ENCODE assay signal across 16 mouse cellular contexts in the genomic region with DNA sequence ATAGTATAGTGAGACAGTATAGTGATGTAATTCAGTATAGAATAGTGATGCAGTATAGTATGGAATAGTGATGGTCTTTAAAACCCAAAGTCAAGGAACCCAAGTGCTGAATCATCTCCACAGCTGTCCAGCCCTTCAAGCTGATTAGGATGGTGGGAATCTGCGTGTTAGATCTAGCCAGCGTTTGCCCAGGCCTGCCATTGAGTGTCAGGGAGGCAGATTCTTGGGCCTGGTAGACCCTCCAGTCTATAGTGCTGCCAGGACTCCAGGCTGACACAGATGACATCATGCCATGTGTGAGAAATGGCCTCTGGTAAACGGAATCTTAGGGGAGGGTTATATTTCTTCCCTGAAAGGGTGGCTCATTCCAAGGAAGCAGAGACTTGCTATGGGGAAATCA.
"Had no signal": no experiment of that assay in that cellular context is flagged by ENCODE, and none has a peak within 500 bp of the region (broad histone marks: within the 10 kb centered on the region; RNA-seq: fewer than 3 reads in every experiment).

No protein-coding gene starts in this region.

- DNase-seq: retina, postnatal 1 day; right cerebral cortex, adult 18-20 months; right cerebral cortex, postnatal 14 days; right cerebral cortex, postnatal 25 days; right cerebral cortex, postnatal 4 days; spleen, adult 18-20 months; thymus, adult 18-20 months; thymus, adult 2 months; thymus, postnatal 14 days; thymus, postnatal 25 days; thymus, postnatal 36 days; thymus, postnatal 4 days had no signal

- H3K4me1 ChIP-seq: stomach, embryonic 15.5 days had no signal

- H3K27ac ChIP-seq: neural tube, embryonic 13.5 days; neural tube, embryonic 15.5 days; stomach, embryonic 15.5 days; stomach, postnatal 0 days had no signal

- H3K36me3 ChIP-seq: neural tube, embryonic 13.5 days; neural tube, embryonic 15.5 days had no signal

- H3K4me3 ChIP-seq: neural tube, embryonic 13.5 days; neural tube, embryonic 15.5 days; stomach, embryonic 15.5 days had no signal

- H3K27me3 ChIP-seq: neural tube, embryonic 13.5 days; neural tube, embryonic 15.5 days; stomach, embryonic 15.5 days had no signal

- H3K9me3 ChIP-seq: neural tube, embryonic 13.5 days; neural tube, embryonic 15.5 days; stomach, embryonic 15.5 days had no signal
